Mouse (Mus musculus): ENCODE measurements around the gene Fancd2. TPM values are rescaled to one million over a fixed set of nuclear protein-coding genes. Genes with fewer than 3 reads are reported as not detected.

Fancd2 gene
- polyA plus RNA-seq, 1 experiment from 2014 or later, result 14.6 TPM

Small RNAs within 50 kb of the gene (microRNA-seq; reads per million reads assigned to microRNA genes)
- gene Gm23365, result not detected

Other genes with a start within 250 kb of the Fancd2 start
- 0.05 TPM in 1 of 2 replicates, not detected in the other for gene Cpne9, start 249.4 kb upstream of the Fancd2 start, polyA plus RNA-seq (2015; fragmentation: Nextera tagmentation; extraction: Ambion mirVana)
- 17.0 and 18.3 TPM in 2 replicates for gene Brpf1, start 224.5 kb upstream of the Fancd2 start, polyA plus RNA-seq (2015; fragmentation: Nextera tagmentation; extraction: Ambion mirVana)
- 16.5 and 17.7 TPM in 2 replicates for gene Ogg1, start 204.7 kb upstream of the Fancd2 start, polyA plus RNA-seq (2015; fragmentation: Nextera tagmentation; extraction: Ambion mirVana)
- 110 and 115 TPM in 2 replicates for gene Camk1, start 187.7 kb upstream of the Fancd2 start, polyA plus RNA-seq (2015; fragmentation: Nextera tagmentation; extraction: Ambion mirVana)
- gene Tada3, start 153.8 kb upstream of the Fancd2 start, polyA plus RNA-seq (2015; fragmentation: Nextera tagmentation; extraction: Ambion mirVana), result 53.1 and 54.6 TPM in 2 replicates
- 399 and 412 TPM in 2 replicates for gene Arpc4, start 153.6 kb upstream of the Fancd2 start, polyA plus RNA-seq (2015; fragmentation: Nextera tagmentation; extraction: Ambion mirVana)
- 3.0 and 3.9 TPM in 2 replicates for gene Ttll3, start 142.4 kb upstream of the Fancd2 start, polyA plus RNA-seq (2015; fragmentation: Nextera tagmentation; extraction: Ambion mirVana)
- gene Rpusd3, start 112.3 kb upstream of the Fancd2 start, polyA plus RNA-seq (2015; fragmentation: Nextera tagmentation; extraction: Ambion mirVana), result 19.1 and 20.9 TPM in 2 replicates
- not detected in 2 replicates for gene Cidec, start 95.9 kb upstream of the Fancd2 start, polyA plus RNA-seq (2015; fragmentation: Nextera tagmentation; extraction: Ambion mirVana)
- 77.1 and 82.8 TPM in 2 replicates for gene Jagn1, start 89.1 kb upstream of the Fancd2 start, polyA plus RNA-seq (2015; fragmentation: Nextera tagmentation; extraction: Ambion mirVana)
- gene Il17re, start 73.2 kb upstream of the Fancd2 start, polyA plus RNA-seq (2015; fragmentation: Nextera tagmentation; extraction: Ambion mirVana), result 19.5 and 23.5 TPM in 2 replicates
- gene Il17rc, start 60.3 kb upstream of the Fancd2 start, polyA plus RNA-seq (2015; fragmentation: Nextera tagmentation; extraction: Ambion mirVana), result 19.1 and 20.2 TPM in 2 replicates
- 33.1 and 36.3 TPM in 2 replicates for gene Creld1, start 48.4 kb upstream of the Fancd2 start, polyA plus RNA-seq (2015; fragmentation: Nextera tagmentation; extraction: Ambion mirVana)
- gene Prrt3, start 29.8 kb upstream of the Fancd2 start, polyA plus RNA-seq (2015; fragmentation: Nextera tagmentation; extraction: Ambion mirVana), result 0.17 and 0.21 TPM in 2 replicates
- 101 and 103 TPM in 2 replicates for gene Emc3, start within 50 bp of the Fancd2 start, polyA plus RNA-seq (2015; fragmentation: Nextera tagmentation; extraction: Ambion mirVana)
- gene Fancd2os, start 69.0 kb downstream of the Fancd2 start, polyA plus RNA-seq (2015; fragmentation: Nextera tagmentation; extraction: Ambion mirVana), result not detected in 2 replicates
- gene Brk1, start 73.1 kb downstream of the Fancd2 start, polyA plus RNA-seq (2015; fragmentation: Nextera tagmentation; extraction: Ambion mirVana), result 223 and 224 TPM in 2 replicates
- 41.0 and 45.8 TPM in 2 replicates for gene Vhl, start 92.3 kb downstream of the Fancd2 start, polyA plus RNA-seq (2015; fragmentation: Nextera tagmentation; extraction: Ambion mirVana)
- gene Irak2, start 106.8 kb downstream of the Fancd2 start, polyA plus RNA-seq (2015; fragmentation: Nextera tagmentation; extraction: Ambion mirVana), result 5.2 and 6.4 TPM in 2 replicates
- gene Tatdn2, start 165.4 kb downstream of the Fancd2 start, polyA plus RNA-seq (2015; fragmentation: Nextera tagmentation; extraction: Ambion mirVana), result 0.37 and 0.67 TPM in 2 replicates
- 0.72 TPM in 1 of 2 replicates, not detected in the other for gene Ghrl, start 188.2 kb downstream of the Fancd2 start, polyA plus RNA-seq (2015; fragmentation: Nextera tagmentation; extraction: Ambion mirVana)
- 275 and 278 TPM in 2 replicates for gene Sec13, start 209.1 kb downstream of the Fancd2 start, polyA plus RNA-seq (2015; fragmentation: Nextera tagmentation; extraction: Ambion mirVana)

Data from lung, embryonic 15.5 days (tissue).